Mouse (Mus musculus): ENCODE measurements around the gene Gnas.
A peak's percentile ranks its signal among the peaks of the same experiment; 100 is the strongest.

Gnas gene

DNA sequence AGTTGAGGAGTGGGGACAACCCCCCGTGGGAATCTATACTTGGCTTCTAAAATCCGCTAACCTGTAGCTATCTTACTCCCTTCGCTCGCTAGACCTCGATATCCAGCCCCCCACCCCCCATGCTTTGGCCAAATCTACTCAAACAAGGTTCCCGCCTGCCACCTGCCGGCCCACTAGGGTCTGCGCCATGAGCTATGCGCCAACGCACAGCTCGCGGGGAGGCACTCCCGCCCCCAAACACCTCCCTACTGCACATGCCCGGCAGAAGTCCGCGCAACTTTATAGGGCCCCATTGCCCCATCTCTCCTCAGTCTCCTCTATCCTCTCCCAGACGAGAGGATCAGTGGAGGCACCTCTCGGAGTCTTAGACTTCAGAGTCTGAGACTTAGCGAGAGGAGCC lies at the start of gene Gnas:
Gene Gnas (plus strand): TSS at position 310 of the 400 bp plus-strand sequence.
- DNase-seq (ENCODE audit: low spot score in 2 of 2): no peak

DNA sequence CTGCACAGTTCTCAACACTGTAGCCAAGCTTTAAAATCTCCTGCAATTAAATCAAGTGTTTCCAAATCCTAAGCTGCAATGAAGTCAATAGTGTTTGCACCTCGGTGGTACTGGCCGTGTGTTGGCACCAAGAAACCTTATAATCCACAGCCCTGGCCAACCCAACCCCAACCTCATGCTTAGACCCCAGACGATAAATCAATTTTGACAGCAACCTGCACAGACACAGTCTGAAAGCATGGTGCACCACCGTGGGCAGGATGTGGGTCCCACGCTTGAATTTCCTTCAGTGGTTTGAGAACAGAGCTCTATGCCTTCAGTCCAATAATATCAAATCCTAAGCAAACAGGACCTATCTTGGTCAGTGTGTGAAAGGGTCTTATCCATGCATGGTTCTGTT lies 41.7 kb upstream of the Gnas start:
- DNase-seq (ENCODE audit: low spot score in 2 of 2): no peak

DNA sequence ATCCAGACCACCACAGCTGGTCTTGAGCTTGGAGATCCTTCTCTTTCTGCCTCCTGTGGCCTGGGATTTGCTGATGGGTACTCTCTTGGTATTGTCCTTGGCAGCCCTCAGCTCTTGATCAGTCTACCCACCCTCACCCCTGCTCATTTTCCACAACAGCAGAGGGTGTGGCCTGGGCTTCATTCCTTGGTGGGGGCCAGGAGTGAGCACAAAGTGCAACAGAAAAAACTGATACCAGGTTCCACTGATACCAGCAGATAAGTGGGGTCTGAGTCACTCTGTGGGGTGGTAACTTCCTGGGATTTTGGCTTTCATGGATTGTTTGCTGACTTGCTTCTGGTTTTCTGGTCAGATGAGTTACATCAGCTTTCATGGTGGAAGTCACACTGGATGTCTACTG lies 32.2 kb upstream of the Gnas start:
- DNase-seq (ENCODE audit: low spot score in 2 of 2): no peak

DNA sequence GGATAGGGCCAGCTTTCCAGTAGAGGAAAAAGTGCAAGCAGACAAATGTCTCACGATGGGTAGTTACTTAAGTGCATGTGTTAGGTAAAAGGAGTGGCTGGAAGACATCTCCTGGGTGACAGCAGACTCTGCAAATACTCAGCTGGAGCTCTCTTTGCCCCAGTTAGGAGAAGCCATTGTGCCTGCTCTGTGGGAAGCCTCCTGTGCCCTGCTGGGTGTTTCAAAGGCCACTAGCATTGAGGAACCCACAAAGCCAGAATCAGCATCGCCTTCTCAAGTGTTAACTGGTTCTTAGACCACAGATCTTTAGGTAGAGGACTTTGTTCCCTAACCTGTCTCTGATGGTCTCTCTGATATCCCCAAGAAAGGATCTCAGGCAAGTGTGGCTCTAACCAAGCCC lies 26.8 kb upstream of the Gnas start:
- DNase-seq (ENCODE audit: low spot score in 2 of 2): no peak

DNA sequence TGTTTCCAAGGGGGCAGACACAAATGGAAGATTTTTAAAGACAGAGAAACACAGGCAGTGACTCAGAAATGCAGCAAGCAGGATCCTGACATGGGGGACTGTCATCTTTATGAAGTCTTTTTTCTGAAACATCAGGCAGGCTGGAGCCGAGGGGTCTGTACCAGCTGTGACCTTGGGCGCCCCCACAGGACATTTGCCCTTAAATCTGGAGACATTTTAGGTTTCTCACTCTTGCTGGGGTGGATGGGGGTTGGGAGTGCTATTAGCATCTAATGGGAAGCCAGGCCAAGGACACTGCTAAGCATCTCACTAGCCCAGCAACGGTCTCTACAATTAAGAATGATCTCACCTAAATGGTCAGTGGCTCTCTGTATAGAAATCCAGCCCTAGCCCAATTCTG lies 24.1 kb upstream of the Gnas start:
- DNase-seq (ENCODE audit: low spot score in 2 of 2): no peak

DNA sequence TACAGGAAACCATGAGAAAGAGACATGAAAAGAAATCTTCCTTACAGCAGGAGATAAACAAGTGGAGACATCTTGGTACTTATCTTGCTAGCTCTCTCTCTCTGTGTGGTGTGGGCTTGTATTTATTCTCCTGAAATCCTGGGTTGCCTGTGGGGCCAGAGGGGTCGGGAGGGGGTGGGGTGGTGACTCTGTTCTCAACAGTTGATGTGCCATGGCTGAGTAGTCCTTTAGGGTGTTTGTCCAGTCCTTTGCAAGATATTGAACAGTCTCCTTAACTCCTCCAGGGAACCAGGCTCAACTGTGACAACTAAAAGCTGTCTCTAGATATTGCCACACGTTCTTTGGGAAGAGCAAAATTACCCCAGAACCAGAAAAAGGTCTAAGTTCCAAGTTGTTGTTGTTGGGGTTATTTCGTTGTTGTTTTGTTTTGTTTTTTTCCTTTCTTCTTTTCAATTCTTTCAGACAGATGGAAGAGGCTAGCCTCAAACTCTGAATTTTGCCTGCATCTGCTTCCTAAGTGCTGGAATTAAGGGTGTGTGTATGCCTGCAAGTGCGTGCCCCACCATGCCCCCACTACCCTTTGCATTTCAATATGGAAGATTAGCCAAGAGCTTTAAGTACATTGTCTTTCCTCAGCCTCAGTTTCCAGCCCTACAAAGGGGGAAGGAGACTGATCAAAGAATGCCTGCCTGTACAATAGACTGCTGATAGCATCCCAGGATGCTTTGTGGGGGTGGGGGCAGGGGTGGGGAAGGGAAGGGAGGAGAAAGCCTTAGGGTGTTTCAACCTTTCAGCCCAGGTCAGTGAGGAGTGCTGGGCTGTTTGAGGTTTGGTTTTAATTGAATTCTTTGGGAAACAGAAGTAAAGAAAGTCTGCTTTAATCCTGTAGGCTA lies 23.0 kb upstream of the Gnas start:
- DNase-seq (ENCODE audit: low spot score in 2 of 2): no peak

DNA sequence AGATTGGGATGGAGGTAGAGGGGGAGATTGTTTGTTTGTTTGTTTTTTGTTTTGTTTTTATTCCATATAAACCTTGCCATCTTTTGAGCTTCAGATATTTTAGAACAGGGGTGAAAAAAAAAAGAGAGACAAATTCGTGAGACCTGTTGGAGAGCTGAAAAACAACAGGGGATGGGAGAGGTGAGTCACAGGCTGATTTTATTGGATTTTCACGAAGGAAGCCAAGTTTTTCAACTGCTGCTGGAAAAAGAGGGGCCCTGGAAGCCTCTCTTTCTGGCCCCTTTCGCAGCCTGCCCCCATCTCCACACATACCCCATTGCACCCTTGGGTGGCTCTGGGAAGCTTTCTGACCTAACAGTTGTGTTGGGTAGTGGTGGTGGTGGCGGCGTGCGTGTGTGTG lies 22.3 kb upstream of the Gnas start:
- DNase-seq (ENCODE audit: low spot score in 2 of 2): no peak

DNA sequence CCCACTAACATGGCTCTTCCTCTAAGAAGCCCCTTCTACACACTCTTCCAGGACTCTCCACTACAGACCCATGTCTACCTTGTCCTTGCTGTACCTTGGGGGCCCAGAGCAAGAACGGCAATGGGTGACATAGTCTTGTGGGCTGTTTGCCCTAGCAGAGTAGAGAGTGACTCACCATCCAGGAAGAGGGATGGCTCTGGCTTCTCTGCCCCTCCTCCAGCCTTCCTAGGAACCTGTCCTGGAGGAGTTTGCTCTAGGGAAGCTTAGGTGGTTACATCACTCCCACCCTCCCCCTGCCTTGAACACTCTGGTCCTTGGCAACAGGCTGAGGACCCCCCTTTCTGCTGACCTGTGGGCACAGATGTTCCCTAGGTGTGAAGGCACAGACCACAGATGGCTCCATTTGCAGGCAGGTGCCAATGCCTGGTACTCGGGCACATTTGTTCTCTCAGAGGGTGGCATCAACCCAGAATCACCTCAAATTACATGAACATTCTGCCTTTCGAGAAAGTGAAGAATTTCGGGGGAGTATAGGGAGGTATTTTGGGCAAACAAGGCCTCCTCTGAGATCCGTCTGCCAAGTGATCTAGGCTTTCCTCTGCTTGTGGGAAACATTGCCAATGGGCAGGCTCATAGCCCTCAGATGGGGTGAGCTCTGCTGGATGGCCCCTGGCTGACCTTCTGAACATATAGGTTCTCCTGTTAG lies 20.9 kb upstream of the Gnas start:
- DNase-seq (ENCODE audit: low spot score in 2 of 2): peak in 1 of 2 experiments; percentile 21

DNA sequence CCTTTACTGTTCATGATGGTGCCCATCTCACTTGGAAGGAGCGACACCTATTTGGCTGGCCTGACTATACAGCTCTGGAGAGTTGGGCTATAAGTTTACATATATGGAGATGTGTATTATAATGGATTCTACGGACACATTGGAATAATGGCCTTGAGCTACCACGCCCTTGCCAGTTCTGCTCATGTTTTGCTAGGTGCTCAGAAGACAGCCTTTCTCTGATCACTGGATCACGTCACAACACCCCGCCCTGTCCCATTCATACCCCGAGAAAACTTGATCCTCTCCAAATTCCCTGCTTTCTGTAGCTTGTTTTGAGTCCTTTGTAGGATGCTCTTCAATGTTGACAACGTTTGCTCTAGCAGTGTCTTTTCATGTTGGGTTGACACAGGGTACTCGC lies 19.9 kb upstream of the Gnas start:
- DNase-seq (ENCODE audit: low spot score in 2 of 2): no peak

DNA sequence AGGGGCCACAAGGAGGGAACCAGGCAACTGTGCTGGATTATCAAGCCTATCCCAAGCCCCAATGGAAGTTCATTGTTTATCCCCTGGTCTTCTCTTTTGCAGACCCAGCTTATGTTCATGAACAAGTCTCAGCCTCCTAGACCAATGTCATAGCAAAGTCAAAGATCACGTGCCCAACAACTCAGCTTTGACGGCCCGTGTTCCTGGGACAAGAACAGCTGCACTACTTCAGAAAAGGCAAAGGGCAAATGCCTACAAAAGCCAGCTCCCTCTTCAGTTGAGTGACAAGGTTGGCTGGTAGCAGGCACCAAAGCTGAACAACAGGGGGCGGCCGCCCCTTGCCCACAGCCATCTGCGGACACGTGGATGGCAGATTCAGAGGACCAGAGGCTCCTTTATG lies 13.7 kb upstream of the Gnas start:
- DNase-seq (ENCODE audit: low spot score in 2 of 2): no peak

DNA sequence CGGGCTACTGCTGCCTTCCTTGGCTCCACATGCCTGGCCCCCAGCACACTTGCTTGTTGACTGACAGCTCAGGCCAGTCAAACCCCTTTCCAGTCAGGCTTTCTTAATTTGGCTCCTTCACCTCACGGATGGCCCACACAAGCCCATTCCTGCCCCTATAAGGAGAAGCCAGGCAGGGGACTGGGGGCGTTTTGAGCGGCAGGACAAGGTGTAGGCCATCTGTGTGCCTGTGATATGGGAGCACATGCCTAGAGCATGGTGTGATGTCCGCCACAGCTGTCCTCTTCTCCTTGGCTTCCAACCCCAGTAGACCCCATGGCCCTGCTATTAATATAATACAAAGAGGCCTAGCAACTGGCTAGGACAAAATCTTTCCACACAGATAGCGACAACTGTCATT lies 12.7 kb upstream of the Gnas start:
- no peak for DNase-seq (ENCODE audit: low spot score in 2 of 2)

DNA sequence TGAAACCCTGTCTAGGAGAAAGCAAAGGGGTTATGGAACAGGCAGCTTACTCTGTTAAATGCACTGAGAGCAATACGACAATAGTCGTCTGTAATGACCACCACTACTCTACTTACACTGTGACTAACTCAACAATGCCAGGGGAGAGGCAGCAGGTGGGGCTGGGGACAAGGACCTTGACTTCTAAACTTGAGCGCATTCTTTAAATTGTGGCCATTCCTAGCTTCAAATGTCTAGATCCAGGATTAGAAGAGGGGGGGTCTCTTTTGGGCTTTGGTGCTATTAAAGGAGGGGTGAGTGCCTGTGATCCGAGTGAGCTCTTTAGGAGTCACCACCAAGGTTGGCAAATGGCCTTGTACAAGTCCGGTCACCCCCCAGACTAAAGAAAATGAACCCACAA lies 11.0 kb upstream of the Gnas start:
- DNase-seq (ENCODE audit: low spot score in 2 of 2): no peak

DNA sequence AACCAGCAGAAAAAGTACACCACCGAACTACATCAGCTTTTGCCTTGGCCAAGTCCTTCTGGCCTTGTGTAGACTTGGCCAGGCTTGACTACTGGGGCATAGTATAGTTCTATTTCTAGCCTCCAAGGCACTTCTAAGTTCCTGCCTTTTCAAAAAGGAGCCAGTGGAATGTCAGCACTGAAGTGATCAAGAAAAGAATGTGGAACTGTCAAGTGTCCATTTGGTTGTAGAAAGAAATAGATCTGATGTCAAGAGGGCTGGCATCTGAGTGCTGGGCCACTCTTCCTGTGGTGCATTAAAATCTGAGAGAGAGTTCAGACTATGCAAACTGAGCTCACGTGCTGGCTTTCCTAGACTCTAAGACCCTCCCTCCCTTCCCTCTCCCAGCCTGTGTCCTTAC lies 10.2 kb upstream of the Gnas start:
- no peak for DNase-seq (ENCODE audit: low spot score in 2 of 2)

DNA sequence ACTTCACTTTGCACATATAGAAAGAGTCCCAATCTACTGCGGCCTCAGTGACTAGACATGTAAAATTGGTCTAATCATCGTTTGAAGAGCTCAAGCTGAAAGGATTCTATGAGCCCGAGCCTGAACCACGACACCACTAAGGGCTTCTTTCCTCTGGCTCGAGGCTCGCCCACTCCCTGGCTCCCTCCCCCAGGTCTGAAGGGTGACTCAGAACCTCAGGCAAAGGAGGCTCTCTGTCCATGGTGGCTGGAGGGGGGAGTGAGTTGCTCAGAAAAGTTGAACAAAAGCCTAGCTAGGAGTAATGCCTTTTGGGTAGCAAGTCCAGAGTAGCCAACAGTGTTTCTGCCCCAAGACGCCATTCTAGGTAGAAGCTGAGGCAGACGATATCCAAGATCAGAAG lies 4.3 kb upstream of the Gnas start:
- no peak for DNase-seq (ENCODE audit: low spot score in 2 of 2)

DNA sequence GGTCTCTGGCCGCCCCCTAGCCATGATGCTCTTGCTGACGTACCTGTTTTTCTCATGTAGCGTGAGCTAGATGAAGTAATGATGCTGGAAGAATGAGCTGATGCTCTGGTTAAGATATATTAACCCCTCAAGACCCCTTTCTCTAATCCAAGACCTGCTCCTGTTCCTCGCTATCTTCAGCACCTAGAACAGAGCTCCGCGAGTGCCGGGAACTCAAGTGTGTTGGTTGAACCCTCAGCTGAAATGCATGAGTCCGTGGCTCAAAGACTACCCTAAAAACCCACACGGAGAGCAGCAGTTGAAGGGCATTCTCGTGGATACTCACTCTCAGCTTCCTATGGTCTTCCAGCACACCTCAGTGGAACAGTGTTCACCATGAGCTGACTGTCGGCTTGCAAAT lies 779 bp upstream of the Gnas start:
- DNase-seq (ENCODE audit: low spot score in 2 of 2): no peak

DNA sequence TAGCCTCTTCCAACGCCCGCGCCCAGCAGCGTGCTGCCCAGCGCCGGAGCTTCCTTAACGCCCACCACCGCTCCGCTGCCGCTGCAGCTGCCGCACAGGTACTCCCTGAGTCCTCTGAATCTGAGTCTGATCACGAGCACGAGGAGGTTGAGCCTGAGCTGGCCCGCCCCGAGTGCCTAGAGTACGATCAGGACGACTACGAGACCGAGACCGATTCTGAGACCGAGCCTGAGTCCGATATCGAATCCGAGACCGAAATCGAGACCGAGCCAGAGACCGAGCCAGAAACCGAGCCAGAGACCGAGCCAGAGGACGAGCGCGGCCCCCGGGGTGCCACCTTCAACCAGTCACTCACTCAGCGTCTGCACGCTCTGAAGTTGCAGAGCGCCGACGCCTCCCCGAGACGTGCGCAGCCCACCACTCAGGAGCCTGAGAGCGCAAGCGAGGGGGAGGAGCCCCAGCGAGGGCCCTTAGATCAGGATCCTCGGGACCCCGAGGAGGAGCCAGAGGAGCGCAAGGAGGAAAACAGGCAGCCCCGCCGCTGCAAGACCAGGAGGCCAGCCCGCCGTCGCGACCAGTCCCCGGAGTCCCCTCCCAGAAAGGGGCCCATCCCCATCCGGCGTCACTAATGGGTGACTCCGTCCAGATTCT lies 812 bp downstream of the Gnas start:
- DNase-seq (ENCODE audit: low spot score in 2 of 2): no peak

DNA sequence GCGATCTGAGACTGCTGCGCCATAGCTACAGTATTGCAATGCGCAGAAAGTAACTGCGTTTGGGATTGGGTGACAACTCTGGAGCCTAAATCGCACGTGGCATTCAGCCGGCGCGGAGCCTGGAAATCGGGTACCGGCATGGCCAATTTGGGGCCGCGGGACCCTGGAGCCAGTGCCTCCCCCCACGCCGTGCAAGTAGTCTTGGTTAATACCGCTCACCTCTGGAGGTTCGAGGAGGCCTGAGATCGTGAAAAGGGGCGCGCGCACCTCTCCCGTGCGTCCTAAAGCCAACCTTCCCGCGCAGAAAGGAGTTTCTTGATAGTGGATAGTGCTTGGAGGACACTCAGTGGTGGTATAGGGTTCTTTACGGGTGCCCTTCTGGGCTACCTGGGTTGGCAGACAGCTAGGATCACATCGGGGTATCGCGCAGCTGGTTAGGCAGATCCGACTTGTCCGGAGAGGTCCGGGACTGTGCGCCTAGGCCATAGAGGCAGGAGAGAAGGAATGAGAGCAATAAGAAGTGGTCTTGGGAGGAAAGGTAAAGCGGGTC lies 1.9 kb downstream of the Gnas start:
- no peak for DNase-seq (ENCODE audit: low spot score in 2 of 2)

DNA sequence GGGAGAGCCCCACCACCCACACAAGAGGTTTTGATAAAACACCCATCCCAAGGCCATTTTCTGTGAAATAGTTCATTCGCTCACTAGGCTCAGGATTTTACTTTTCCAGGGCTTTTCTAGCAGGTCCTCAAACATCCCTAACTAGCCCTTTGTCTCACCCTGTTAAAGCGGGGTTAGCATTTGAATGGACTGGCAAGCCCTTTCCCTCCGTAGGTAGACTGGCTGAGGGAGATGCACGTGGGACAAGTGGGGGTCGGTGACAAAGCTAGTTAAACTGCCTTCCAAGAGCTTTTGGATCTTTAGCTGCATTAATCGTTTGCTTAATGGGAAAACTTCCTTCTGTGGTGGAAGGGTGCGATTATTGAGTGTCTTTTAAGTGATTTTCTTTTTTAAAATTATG lies 3.8 kb downstream of the Gnas start:
- no peak for DNase-seq (ENCODE audit: low spot score in 2 of 2)

DNA sequence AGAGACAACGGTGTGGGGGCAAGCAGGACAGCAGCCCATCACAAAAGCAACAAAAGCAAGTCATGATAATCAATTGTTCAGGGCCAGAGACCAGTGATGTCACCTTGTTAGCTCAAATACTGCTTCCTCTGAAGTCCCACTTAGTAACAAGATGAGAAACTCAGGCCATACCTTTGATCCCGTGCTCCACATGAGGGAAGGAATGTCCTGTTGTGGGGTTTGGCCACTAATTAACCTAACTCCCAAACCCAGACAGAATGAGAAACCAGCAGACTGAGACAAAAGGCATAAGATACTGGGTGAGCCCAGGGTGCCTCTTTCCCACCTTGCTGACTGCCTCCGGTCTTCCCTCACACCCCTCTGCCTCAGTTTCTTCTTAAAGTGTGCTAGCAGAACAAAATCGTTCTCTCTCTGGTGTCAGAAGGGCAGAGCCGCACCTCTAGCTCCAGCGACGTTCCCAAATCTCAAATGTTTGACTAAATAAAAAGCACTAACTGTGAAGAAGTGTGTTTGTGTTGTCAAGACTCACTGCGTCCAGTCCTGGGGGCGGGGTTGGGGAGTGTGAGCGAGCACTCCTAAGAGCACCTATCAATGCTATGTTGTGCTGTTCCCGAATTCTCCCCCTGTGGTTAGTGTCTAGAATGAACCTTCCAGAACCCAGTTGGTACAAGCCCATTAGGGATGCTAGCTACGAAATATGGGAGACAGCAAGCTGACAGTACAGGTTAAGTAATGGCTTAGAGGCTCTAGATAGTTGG lies 4.7 kb downstream of the Gnas start:
- no peak for DNase-seq (ENCODE audit: low spot score in 2 of 2)

DNA sequence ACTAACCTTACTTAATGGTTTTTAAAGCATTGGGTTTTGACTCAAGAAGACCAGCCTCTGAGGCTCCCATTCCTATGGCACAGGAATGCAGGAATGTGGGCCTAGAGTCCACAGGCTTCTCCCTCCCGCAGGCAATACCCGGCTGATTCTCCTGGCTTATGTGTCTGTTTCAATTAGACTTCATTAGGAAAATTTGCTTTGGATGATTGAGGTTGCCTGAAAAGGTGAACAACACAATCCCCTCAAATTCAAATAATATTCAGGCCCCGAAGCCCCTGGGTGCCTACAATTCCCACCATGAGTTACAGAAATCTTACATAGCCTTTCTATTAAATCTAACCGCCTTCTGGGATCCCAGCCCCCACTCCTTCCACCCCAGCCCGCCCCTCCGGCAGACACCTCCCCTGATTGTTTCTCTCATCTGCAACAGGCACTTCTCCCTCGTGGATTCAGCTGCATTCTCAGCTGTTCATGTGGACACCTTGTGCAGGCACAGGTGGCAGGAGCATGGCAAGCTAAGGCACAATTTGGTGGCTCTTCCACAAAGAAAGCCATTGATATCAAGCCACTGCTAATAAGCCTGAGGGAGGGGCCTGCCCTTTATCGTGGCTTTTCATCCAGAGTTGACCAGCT lies 7.0 kb downstream of the Gnas start:
- no peak for DNase-seq (ENCODE audit: low spot score in 2 of 2)

DNA sequence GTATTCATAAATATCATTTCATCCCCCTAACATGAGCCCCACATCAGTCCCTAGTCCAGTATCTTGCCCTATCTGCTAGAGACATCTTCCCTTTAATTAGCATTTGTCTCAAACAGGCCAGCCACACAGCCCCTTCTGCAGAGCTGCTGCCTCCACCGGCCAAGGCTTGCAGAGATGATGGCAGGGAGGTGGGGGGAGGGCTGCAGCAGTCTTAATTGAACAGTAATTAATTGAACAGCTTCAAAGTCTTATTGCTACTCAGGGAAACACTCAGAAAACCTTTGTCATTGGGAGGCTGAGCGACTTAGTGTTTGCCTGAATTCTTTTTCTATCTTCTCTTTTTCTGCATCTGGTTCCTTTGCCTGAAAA lies 7.5 kb downstream of the Gnas start:
- no peak for DNase-seq (ENCODE audit: low spot score in 2 of 2)
